Mouse (Mus musculus): ENCODE measurements at regions not wholly inside any gene's neighbourhood (a gene's known extent, or its start where the extent isn't known, plus 50 kb on each side); places are given as distances from the start of the nearest gene placed in this dataset.
A peak's percentile ranks its signal among the peaks of the same experiment; 100 is the strongest.

DNA sequence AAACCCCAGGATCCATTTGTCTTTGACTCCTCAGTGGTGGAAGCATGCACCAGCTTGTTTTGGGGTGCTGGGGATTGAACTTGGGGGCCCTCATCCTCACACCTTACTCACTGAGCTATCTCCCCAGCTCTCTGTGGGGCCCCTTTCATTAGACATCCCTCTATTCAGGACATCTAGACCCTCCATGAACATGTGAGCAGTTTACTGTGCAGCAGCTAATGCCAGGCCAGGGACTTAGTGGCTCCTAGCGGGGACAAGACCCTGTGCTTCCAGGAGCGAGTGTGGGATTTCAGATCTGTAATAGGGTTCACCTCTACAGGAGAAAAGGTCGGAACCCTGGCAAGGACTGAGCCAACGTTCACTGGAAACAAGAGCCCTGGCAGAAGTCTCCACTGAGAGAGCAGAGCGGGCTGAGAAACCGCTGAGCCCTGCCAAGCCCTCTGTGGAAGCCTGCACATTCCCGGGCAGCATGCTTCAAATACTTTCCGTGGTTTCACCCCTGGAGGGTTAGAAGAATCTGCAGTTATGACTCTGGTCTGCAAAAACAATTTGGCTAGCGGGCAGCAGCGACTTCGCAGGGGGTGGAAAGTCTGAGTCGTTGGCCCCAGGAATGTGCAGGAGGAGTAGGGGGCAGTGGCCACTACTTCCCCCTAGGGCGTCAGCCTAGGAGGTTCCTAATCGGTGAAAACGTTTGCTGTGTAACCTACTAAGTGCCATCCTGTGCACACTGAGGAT lies 125.6 kb downstream of the Smad6 start:
- peak; percentile 60 for DNase-seq (ENCODE audit: low spot score)

DNA sequence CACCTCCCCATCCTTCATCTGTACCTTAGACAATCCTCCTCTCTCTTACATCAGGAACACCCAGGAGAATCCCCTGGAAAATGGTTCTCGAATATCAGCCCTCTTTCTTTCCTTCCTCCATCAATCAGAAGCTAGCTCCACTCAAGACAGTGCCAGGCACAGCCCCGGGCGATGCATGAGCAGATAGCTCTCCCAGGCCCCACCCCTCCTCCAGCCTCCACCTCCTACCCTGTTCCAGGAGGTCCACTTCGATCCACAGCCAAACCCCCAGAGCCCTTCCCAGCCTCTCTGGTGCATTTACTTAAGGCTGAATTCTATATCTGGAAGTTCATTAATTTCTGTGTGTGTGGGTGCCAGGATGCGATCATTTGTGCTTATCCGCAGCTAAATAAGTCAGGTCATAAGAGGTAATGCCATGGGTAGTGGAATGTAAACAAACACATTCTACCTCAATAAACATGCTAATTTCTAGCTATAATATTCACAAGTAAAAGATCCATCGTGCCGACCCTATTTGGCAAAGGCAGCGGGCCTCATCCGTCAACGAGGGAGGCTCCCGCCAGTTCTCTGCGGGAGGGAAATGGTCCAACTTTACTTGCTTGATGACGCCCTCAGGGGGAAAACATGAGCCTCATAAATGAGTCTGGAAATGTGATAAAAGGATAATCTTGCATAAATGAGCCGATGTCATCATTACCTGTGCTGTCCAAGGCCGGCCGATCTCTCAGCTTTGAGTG lies 129.5 kb downstream of the Smad6 start:
- no peak for DNase-seq (ENCODE audit: low spot score)

DNA sequence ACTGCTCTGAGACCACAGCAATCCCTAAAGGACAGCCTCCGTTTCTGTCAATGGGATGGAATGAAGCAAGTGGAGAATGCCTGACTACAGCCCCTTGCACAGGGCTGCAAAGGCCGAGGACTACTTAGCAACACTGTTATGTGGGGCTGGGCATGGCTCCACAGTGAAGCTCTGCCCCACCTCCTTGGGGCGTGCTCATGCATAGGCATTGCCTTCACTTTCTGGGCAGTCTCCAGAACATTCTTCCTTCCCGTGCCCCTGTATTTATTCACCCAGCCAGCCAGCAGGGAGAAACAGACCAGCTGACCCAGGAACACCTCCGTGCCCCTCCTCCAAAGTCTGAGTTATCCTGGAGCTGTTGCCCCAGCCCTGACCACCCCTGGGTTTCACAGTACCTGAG lies 131.1 kb downstream of the Smad6 start:
- no peak for DNase-seq (ENCODE audit: low spot score)

DNA sequence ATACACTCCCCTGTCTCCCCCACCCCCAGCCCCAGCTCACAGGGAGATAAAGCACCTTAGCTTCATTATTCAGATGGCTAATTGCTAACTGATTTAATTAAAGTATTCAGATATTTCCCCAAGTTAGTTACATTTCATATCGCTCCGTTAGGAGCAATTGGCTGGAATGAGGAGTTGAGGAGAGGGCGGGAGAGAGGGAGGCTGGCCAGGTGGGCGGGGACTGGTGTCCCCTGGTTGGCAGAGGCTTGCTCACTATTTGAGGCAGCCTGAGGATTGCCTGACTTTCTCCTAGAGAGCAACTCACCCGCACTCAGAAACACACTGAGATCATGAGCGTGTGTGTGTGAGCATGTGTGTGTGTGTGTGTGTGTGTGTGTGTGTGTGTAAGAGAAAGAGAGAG lies 131.8 kb upstream of the Smad3 start:
- DNase-seq (ENCODE audit: low spot score) = no peak

DNA sequence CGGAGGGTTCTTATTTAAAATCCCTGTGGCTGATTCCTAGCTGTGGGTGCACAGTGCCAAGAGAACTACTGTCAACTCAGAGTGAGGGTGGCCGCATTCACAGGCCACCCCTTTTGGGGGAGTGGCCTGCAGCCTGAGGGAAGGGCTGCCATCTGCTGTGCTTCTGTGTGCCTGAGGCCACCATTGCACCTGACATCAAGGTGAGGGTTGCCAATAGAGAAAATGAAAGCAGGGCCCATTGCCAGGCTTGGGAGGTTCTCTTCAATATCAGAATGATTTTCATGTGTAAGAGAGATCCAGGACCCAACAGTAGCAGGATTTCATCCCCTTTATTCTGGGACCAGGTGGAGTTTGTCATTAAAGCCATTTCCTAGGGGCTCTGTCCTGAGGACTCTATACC lies 127.2 kb upstream of the Smad3 start:
- DNase-seq (ENCODE audit: low spot score) = no peak

DNA sequence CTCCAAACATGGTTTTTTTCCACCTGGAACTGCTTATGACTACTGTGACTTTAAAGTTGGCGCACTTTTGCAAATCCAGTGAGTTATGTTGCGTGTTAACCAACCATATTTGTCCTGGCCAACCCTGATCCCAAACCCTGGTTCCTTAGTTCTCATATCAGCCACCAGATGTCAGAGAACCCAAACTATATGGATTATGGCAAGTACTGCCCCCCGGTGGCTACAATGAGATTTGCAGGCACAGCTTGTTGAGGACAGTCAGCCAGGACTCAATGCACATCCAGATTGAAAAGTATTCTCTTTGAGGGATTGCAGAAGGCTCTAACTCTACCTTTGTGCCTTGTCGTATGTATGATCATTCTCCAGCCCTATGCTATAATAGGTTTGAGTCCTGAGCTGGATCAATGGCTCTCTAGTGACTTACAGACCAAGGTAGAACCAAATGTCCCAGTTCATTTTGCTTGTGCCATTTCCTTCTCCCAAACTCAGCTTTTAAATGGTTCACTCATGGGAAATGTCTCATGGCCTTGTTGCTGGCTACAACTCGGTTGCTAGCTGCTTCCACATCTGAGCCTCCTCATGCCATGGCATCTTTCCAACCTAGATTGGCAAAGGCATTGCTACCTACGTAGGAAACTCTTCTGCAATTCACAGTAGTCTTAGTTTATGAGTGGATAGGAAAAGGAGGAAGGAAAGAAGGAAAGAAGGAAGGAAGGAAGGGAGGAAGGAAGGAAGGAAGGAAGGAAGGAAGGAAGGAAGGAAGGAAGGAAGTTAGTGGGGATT lies 126.1 kb upstream of the Smad3 start:
- no peak for DNase-seq (ENCODE audit: low spot score)

DNA sequence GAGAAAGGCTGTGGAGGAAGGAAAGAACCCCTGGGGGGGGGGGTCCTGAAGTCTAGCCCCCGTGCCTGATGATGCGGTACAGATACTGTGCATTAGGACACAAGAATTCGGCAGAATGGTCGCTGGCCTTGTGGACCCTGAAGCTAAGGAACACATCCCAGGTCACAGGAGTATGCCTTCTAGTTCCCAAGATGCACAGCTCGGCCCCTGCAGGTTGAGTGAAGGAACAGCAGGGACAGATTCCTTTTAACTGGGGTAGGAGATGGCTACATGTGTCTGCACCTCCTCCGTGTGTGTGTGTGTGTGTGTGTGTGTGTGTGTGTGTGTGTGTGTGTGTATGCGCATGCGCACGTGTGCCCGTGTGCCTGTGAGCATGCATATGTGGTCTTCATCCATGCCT lies 123.9 kb upstream of the Smad3 start:
- no peak for DNase-seq (ENCODE audit: low spot score)

DNA sequence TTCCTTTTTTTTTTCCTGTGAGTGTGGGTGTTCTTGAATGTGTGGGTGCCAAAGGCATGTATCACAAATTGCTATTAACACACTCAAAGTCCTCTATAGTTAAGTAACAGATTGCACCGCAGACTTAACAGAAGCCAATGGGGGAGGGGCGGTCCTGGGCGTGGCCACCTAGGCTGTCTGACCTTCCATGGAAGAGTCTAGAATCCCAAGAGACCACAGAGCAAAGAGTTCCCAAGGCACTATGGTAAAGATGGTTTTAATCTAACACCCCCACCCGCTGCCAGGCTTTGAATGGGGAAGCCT lies 123.4 kb upstream of the Smad3 start:
- DNase-seq (ENCODE audit: low spot score) = no peak

DNA sequence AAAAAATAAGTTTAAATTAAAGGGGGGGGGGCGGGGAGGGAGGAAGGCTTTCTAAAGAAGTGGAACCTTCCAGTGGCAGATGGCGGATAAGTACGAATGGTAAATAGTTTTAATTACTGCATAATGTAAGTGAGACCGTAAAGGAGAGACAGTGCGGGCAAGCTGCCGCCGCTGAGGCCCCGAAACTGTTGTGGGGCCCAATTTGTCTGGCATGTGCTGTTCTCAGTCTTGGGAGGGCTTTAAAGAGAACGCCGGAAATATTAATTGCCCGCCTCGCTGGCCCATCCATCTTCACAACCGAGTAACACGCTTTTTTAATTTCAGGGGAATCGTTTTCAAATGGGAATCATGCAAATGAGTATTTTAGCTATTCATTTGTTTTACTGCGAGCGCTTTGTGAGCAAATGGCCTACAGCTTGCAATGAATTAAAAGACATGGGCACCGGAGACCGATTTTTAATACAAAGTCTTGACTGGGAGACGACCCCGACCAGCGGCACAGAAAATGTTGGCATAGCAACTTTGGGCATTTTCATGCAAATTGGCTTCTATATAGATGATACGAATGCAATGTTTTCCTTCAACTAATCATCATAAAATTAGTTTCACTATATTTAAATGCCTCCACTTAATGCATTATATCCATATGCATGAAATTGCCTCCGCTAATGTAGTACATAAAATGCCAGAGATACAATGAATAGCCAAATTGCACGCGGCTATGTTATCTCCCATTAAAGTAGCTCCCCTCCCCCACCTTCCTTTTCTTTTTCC lies 122.9 kb upstream of the Smad3 start:
- DNase-seq (ENCODE audit: low spot score) = no peak

DNA sequence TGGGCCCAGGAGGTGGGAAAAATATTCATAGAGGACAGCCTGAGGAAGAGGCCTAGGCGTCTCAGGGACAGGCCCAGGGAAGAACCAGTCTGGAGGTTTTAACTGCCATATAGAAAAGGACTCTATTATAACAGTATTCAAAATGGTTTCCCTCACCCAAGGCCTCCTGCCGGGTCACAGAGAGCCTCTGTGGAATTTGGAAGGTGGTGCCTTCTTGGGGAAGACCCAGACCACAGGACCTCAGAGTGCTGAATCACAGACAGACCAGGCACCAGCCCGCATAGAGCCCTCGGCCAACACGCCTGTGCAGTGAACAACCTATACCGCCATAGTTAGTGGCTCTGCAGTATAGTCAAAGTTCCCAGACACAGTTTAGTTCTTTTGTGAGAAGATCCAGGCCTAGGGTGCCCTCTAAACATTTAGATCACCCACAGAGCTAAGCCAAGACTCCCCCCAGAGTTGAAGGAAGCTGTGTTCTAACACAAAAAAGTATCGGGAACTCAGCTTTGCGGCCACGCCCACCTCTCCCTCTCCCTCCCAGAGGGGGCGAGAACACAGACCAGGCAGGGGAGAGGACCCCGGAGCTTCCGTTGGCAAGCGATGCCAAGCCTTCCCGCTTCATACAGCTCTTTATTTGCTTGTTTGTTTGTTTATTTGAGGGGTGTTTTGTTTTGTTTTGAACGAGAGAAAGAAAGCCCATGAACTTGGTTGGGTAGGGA lies 122.1 kb upstream of the Smad3 start:
- DNase-seq (ENCODE audit: low spot score) = peak; percentile 46

DNA sequence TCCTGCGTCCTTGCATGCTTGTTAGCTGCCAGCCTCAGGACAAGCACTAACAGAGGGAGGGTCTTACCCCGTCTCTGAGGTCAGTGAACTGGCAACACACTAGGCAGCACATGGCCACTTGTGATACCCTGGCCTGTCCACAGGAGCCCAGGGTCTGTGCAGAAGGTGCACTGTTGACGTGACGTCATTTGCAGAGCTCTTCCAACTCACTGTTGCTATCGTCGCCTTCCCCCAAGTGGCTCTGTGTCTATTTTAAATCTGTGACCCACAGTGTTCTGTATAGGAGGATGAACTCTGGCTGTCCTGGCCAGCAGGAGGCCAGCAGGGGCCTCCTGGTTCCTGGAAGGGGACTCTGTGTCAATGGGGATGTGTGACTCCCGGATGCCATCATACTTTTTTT lies 120.1 kb upstream of the Smad3 start:
- no peak for DNase-seq (ENCODE audit: low spot score)

DNA sequence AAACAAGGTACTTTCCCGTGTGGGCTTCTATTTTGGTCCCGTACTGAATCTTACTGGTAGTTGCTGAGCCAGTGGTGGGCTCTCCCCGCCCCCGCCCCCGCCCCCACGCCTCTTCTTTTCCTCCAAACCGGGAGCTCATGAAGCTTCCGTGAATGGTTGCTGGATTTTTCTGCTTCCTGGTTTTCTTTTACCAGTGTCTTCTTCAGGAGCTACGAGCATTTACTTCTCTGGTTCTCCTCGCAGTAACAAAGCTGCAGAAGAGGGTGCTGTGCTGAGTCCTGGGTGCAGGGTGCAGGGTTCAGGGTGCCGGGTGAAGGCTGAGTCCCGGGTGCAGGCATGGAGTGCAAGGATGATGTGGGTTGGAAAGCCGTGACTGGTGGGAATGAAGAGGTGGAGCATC lies 119.1 kb upstream of the Smad3 start:
- DNase-seq (ENCODE audit: low spot score) = no peak

DNA sequence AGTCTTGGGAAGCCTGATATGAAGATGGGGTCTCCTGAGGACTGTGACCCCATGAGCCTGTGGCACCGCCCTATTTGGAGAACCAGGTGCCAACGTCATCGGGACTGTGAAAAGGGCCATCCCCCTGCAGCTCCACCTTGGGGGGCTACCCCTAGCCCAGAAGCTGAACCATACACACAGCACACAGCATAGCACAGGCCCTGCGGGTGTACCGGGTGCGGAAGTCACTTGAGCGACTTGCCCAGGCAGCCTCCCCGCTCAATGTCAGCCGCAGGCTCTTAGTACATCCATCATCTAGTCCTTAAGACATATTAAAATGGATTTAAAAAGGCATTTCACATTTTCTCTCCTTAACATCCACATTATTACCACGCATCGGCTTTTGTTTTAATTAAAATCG lies 118.2 kb upstream of the Smad3 start:
- DNase-seq (ENCODE audit: low spot score) = no peak

DNA sequence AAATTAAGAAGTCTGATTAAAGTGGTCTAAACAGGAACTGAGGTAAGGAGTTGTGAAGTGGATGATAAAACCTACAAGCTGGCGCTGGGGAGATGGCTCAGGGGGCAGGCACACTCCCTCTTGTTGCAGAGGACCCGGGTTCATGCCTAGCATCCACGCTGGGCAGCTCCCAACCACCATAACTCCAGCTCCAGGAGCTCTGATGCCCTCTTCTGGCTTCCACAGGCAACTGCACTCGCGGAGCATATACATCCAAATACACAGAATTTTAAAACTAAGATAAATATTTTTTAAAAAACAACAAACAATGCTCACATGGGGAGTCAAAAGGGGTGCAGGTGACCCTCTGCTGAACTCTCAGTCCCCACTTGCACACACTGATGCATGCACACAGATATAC lies 117.4 kb upstream of the Smad3 start:
- DNase-seq (ENCODE audit: low spot score) = no peak

DNA sequence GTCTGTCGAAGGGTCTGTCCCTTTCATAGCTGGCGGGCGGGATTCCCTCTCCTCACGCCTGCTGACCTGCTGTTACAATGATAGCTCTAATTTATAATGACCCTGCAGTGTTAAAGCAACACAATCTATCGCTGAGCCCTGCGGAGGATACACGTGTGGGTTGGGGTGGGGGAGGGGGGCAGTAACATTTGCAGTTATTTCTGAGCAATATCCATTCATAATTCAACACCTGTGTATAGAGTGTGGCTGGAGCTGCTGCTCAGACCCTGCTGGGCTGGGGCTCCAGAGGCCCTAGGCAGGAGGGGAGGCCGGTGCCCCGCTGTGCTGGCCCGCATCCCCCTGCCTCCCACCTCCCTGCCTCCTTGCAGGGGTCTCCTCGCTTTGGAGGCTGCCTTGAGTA lies 106.6 kb upstream of the Smad3 start:
- no peak for DNase-seq (ENCODE audit: low spot score)

DNA sequence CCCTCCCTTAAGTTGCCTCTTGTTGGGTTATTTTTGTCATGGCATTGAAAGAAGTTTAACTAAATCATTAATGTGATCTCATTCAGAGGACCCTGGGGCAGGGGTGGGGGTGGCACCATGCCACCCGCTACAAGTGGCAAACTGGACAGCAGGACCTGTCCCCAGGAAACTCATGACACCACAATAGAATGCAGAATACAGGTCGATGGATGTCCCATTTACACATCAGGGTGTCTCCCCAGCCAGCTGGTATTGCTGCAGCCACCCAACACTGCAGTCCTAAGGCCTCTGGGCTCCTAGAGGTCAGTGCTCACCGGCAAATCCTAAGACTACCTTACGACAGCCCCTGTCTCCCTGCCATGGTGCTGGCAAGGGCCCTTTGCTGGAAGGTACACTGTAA lies 105.5 kb upstream of the Smad3 start:
- DNase-seq (ENCODE audit: low spot score) = no peak

DNA sequence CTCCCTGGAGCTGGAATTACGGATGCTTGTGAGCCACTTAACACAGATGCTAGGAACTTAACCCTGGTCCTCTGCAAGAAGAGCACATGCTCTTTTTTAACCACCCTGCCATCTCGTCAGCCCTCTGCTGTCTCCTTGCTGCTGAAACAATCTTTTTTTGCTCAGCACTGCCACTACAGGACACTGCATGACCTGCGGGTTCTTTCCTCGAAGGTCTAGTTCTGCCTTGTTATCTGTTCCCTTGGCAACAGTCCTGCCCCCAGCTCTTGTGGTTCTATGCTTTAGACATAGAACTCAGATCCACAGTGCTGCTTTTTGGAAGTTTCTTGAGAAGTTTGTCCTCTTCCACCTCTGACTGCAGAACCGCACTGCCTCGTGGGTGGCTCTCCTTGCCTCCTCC lies 104.6 kb upstream of the Smad3 start:
- DNase-seq (ENCODE audit: low spot score) = peak; percentile 85

DNA sequence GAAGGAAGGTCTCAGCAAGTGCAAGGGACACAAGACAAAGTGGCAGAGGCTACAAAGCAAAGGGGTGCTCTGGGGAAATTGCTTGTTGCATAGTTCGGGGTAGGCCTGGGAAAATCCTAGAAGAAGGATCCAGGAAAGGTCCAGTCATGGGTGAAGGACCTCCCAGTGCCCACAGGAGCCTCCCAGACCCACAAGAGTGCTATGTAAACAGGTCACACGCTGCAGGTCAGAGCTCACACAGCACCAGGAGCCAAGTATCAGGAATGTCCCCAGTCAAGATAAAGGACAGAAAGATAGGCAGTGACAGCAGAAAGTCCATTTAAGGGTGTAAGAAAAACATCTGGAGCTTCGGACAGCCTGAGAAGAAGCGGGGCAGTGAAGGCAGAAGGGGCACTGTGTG lies 103.6 kb upstream of the Smad3 start:
- no peak for DNase-seq (ENCODE audit: low spot score)

DNA sequence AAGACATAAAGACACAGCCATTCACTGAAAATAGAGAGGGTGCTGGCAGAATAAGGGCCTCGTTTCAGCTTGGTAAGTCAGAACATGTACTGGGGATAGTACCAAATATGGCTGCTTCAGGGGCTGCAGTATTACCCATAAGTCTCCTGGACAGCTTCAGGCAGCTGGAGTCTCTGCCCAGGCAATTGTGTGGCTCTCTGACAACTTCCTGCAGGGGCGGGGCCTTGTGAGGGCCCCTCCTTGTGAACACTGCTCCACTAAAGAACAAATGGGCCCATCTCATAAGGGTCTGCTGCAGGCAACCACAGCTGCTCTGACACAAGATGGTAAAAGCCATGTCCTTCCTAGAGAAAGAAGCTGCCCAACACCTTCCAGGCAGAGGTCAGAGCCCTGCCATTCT lies 102.4 kb upstream of the Smad3 start:
- no peak for DNase-seq (ENCODE audit: low spot score)

DNA sequence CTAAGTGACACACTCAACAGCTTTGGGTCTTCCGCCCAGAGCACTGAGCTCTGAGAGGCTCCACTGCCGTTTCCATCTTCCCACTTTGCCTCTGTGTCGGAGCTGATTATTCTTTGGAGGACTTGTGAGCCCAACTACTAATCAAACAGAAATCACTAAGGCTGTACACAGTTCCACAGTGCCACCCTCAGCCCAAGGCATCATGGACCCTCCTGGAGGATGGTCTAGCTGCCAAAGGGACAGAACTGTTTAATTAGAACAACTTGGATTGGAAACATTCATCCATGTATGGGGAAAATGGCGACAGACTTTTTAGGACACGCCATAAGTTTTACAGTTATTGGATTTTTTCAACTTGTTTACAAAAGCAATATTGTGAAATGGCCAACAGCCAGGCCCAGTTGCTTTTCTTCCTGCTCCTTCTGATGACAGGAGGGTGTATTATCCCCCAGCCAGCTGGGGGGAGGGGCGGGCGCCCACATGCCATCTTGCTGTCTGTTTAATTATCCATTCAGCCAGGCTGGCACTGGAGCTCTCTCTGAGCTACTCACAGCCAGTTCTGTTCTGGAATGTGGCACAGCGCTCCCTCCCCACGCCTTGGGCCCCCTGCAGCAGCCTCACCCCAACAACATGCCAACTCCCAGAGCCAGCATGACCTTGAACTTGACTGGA lies 98.4 kb upstream of the Smad3 start:
- DNase-seq (ENCODE audit: low spot score) = no peak

DNA sequence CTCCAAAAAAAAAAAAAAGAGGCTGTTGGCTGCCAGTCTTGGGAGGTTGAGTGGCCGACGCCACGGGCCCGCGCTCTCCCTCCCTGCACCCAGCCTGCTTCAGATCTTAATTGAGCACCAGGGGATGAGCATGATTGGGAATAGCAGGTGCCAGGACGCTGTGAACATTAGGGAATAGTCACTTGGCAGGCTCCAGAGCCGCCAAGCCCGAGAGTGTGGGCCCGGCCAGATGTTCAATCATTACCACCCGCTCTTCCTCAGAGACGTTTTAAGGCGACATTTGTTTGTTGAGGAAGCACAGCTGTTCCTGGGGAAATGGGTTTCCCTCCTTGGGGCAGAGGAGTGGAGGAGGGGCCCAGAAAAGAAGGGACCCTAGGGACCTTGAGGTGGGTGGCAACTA lies 94.0 kb upstream of the Smad3 start:
- no peak for DNase-seq (ENCODE audit: low spot score)

All from embryo, embryonic 10 days (tissue).